Mouse (Mus musculus) frontal cortex, postnatal 25 days (tissue): ENCODE data around the gene Lzts2.

ENCODE experiments used
- DNase-seq, 2 experiments: peaks; one replicate each; pipeline ENCODE4 v3.0.0; 2022; ENCODE audit warnings: low spot score in 2 of 2

Gene Lzts2

DNA sequence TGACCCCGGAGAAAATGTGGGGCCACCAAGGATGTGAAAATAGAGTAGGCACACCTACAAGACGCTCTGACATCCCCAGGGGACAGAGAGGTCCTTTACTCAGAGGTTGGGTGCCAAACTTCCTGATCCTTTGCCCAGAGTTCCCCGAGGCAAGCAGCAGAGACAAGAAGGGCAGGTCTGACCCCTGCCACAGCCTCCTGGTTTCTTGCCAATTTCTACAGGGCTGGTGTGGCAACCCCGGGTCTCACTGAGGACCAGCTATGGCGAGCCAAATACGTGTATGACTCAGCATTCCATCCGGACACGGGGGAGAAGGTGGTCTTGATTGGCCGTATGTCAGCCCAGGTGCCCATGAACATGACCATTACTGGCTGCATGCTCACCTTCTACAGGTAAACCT lies 35.3 kb downstream of the Lzts2 start:
- DNase-seq = no peak

DNA sequence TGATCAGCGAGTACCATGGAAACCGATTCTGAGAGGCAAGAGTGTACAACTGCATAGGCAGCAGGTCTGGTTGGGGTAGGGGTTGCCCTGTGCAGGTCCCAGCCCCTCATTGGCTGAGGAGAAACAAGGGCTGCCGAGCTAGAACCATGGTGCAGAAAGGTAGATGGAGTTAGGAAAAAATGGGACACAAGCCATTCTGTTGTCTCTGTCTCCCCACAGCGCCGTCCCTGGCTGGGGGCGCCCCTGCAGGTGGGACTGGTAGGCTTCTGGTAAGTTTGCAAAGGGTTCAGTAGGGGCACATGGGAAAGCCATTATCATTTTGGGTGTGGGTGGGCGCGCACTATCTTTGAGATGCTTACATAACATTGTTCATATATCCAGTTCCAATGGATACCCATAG lies 39.2 kb downstream of the Lzts2 start:
- DNase-seq = no peak

- DNase-seq = no peak
Measured at GRCm38 (mm10) chr19:45054892-45055690, 40.9 kb downstream of the Lzts2 start.

DNA sequence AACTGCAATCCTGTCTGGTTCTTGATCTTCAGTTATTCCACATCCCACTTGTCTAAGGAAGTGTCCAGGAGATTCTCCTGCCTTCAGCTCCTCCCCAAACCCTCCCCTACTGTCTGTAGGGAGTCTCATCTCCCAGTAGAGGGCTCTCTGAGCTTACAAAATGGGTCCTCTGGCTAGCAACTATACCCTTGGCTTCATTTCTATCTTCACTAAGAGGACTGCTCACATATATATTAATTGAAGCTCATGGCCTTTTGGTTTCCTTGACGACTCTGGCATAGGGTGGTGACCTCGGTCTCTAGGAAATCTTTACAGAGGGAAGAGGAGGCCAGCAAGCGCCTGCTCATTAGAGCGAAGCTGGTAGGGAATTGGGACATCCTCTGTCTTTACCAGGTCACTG lies 42.1 kb downstream of the Lzts2 start:
- DNase-seq = no peak

DNA sequence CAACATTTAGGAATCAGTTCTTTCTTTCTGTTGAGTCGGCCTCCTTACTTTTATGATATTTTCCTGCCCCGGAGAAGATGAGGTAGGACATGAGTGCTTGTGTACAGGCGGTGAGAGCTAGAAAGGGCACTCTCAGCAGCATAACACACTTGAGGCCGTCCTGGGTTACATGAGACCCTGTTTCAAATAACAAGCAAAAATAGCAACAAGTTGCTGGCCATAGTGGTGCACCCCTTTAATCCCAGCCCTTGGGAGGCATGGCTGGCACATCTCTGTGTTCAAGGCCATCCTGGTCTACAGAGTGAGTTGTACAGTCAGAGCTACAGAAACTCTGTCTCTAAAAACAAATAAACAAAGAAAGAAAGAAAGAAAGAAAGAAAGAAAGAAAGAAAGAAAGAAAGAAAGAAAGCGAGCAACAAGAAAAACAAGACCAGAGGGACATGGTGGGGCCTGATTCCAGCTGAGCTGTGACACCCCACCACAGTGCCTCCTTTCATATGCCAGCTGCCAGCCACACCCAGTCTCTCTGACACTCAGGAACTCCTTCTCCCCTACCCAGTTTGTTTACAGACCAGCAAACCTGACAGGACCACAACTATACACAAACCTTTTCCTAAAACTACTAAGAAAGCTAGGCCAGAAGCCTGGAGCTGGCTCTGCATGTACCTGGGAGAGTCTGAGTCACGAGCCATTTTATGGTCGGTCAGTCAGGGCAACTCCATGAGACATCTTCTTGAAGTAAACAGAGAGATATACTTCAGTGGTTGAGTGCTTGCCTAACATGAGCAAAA lies 42.9 kb downstream of the Lzts2 start:
- DNase-seq = no peak

DNA sequence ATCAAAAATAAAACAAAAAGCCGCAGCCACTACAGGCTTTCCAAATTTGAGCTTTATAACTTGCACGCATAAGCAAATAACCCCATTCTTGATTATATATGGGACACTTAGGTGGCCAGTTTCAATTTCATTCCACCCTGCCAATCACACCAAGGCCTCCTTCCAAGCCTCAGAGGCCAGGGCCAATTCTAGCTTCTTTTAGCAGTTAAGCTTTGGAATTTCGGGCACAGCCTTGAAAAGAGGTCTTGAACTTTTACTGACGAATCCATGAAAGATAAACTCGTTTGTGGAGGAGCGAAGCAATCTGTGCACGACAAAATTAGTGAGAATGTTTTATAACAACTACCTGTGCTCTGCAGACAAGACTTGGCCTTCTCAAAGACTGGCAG lies 43.5 kb downstream of the Lzts2 start:
- no peak for DNase-seq

DNA sequence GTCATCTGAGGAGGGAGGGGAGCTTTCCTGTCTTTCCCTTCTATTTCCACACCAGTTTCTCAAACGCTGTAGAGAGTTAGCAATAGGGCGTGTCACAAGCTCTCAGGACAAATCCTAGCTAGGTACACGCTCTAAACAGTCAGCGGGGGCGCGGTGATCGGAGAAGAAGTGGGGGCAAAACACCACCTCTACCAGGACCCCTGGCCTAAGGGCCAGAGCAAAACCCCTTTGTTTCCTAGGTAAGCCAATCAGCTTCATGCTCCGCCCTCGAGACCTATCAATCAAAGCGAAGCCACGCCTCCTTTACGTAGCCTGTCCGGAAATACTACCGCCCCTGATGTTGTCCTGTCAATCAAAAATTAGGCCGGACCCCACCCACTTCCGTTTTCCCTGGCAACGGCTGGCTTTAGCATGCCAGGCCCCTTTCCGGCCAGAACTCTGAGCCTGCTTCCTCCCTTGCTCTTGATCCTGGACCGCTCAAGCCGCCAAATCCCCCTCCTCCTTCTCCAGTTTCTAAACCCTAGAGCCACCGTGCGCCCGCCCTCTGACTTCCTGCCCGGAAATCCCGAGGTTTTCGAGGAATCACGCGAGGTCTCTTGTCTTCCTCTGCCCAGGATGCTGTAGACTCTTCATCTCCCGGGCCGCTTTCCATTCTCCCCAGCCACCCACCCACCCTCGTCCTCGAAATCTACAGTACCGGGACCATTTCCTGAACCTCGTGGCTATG lies 44.1 kb downstream of the Lzts2 start:
- peak; percentile 76 to 79 for DNase-seq

GRCm38 (mm10) chr19:45058841-45059240 lies 44.6 kb downstream of the Lzts2 start:
- no peak for DNase-seq

- DNase-seq = no peak
Measured at GRCm38 (mm10) chr19:45063565-45064292, 49.5 kb downstream of the Lzts2 start.

DNA sequence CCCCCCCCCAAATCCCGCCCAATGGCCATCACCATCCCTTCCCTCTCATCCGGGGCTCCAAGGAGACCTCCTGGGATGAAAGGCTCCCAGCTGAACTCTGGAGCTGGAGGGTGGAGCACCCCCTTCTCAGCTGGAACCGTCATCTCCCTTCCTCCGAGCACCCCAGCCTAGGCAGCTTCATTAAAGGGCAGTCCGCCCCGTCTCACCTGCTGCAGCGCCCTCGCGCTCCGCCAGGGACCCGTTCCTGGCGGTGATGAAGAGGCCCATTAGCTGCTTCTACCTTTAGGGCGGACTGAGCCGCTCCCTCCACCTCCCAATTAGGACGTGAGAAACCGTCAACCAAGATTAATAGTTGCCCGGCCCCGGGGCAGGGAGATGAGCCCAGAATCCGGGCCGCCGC lies 51.0 kb downstream of the Lzts2 start:
- no peak for DNase-seq

DNA sequence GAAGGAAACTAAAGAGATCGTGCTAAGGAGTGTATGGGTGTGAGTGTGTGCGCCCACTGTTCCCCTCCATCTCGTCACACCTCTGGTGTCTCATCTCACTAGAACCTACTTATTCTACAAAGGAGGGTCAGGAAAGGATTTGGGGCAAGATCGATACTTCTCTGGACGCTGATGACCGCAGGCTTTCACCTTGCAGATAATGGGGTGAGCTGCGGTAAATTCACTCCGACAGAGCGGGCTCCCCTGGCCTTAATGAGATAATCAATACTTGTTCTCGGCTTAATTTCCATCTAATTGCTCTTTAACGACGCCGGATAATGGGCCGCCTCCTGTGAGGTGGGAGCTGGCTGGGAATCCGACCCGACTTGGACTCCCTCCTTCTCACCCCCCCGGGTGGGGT lies 53.0 kb downstream of the Lzts2 start:
- DNase-seq = no peak

DNA sequence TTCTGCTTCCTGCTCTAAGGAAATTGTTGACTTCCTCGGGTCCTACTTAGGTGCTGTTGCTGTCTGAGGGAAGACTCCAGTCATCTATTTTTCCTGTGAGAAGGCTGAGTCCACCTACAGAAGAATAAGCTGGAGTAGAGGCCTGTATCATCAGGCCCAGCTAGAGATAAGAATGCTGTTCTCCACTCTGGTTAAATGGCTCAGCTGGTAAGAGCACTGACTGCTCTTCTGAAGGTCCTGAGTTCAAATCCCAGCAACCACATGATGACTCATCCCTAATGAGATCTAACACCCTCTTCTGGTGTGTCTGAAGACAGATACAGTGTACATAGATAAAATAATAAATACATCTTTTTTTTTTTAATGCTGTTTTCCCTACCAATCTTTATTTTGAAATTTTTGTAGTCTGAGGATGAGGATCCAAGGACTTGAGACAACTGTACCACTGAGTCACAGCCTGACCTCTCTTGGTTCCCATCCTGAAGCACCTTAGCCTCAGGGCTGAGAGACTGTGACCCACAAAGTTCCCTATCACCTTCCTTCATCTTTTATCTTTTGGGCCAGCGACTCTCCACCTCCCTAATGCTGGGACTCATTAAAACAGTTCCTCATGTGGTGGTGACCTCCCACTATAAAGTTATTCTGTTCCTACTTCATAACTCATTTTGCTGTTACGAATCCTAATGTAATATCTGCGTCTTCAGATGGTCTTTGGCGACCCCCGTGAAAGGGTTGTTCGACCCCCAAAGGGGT lies 53.7 kb downstream of the Lzts2 start:
- DNase-seq = no peak

- DNase-seq = no peak
Measured at GRCm38 (mm10) chr19:45073871-45074542, 59.8 kb downstream of the Lzts2 start.

- DNase-seq = peak; percentile 90 to 93
Measured at GRCm38 (mm10) chr19:45074580-45075322, 60.5 kb downstream of the Lzts2 start, which contains the start of gene Kazald1. Gene Kazald1, plus strand, starts transcription at chr19:45075241.

GRCm38 (mm10) chr19:45075323-45076035 lies 61.3 kb downstream of the Lzts2 start:
- no peak for DNase-seq

DNA sequence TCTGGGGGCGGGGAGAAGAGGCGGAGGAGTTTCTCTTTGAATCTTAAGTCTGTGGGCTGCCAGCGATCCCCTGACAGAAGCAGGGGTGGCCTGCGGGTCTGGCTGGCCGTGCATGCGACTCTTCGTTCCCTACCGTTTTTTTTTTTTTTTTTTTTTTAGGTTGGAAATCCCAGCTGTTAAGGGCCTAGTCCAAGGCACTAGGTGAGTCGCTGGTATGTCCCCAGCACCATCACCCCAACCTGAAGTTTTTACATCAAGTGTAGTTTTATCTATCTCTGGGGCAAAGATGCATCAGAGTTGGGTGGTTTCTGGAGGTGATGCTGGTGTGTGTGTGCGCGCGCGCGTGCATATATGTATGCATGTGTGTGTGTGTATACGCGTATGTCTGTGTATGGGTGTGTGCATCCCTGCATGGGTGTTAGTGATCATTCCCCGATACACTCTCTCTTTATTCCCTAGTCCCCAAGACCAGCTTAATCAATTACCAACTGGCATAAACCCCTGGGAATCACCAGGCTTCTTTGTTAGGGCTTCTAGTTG lies 61.9 kb downstream of the Lzts2 start:
- DNase-seq = no peak
